Mouse (Mus musculus) liver, embryonic 14.5 days (tissue): ENCODE data around the gene Ltbp3.

Experiments
- CTCF ChIP-seq: IDR thresholded peaks from 2 replicates; pipeline ENCODE4 v1.5.1; 2016; ENCODE audit warnings: antibody characterized with exemption, low read depth, control low read depth
- EP300 ChIP-seq: IDR thresholded peaks from 2 replicates; pipeline ENCODE4 v1.6.1; 2016; ENCODE audit warnings: antibody characterized with exemption, low read depth

- no peak for TF ChIP-seq CTCF
- TF ChIP-seq EP300, result peak; percentile 95
These were observed 62.6 kb downstream of the Ltbp3 start for GRCm38 (mm10) chr19:5803041-5803880.
